Mouse (Mus musculus) heart, adult 2 months (tissue): ENCODE data around the gene Hdac9.

Source experiments
- CTCF ChIP-seq: fragments of 200-600 bp; IDR thresholded peaks from 2 replicates; pipeline ENCODE4 v1.8.1; 2022; ENCODE audit warnings: antibody characterized with exemption, mild to moderate bottlenecking, moderate library complexity
- EP300 ChIP-seq: fragments of 200-500 bp; IDR thresholded peaks from 2 replicates; pipeline ENCODE4 v1.6.1; 2011; ENCODE audit warnings: low read depth, low read length, control low read depth; ENCODE audit not compliant: insufficient read depth
- POLR2A ChIP-seq: fragments of 200-500 bp; IDR thresholded peaks from 2 replicates; pipeline ENCODE4 v1.6.1; 2011; ENCODE audit warnings: mild to moderate bottlenecking, low read depth, low read length, control low read depth; ENCODE audit not compliant: insufficient read depth

DNA sequence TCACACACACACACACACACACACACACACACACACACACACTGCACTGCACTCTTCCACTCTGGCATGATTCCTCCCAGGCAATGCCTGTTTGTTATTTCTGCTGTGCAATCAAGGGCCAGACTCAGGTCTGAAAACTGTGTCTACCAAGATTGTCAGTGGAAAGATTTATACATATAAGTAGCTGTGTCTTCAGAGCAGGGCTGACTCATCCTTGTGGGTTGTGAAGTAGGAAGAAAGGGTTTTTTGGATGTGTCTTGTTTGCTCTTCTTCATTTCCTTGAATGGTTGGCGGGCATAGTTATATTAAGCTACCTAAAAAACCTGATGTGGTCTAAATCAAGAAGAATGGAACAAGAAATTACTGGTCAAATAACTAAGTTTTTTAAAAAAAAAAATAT lies 825.0 kb downstream of the Hdac9 start:
- no peak for TF ChIP-seq POLR2A
- no peak for TF ChIP-seq CTCF
- no peak for TF ChIP-seq EP300
